Mouse (Mus musculus) kidney, adult 2 months (tissue): ENCODE measurements around the gene Paqr4.

ENCODE experiments used
- CTCF ChIP-seq: fragments of 200-500 bp; conservative IDR thresholded peaks from 2 replicates; pipeline ENCODE4 v1.5.1; 2011; ENCODE audit warnings: low read depth, mild to moderate bottlenecking, control low read depth, low read length, moderate library complexity, mixed read lengths; ENCODE audit not compliant: insufficient read depth, insufficient read length
- POLR2A ChIP-seq: fragments of 200-500 bp; IDR thresholded peaks from one replicate; pipeline ENCODE4 v1.6.1; 2011; ENCODE audit warnings: low read depth, low read length, control low read depth

DNA sequence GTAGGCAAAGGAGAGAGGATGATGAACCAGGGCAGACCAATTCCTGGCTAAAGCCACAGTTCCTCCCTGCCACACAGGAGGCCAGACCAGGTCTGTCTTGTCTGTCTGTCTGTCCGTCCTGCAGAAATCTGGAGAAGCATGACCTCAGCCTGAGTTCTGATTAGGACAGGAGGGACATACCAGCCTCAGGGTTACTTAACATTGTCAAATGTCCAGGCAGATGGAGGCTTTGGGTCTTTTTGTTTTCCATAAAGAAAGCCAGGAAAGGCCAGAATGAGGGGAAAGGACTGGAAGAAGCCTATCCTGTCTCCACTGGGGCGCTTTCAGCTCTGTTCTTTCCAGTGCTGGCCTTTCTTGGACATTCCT is 1.8 kb downstream of the Paqr4 start:
- TF ChIP-seq POLR2A, result no peak
- no peak for TF ChIP-seq CTCF
